Mouse (Mus musculus) liver, embryonic 14.5 days (tissue): ENCODE data around the gene Rnf150.

Experiments
- CTCF ChIP-seq: IDR thresholded peaks from 2 replicates; pipeline ENCODE4 v1.5.1; 2016; ENCODE audit warnings: antibody characterized with exemption, low read depth, control low read depth
- EP300 ChIP-seq: IDR thresholded peaks from 2 replicates; pipeline ENCODE4 v1.6.1; 2016; ENCODE audit warnings: antibody characterized with exemption, low read depth

GRCm38 (mm10) chr8:82959491-82959890, 96.3 kb downstream of the Rnf150 start:
- TF ChIP-seq CTCF (no peak), EP300 (no peak)
